Mouse (Mus musculus) heart, postnatal 0 days (tissue): ENCODE results near the gene Pard3.

Source experiments
- CTCF ChIP-seq: IDR thresholded peaks from 2 replicates; pipeline ENCODE4 v1.5.1; 2016; ENCODE audit warnings: antibody characterized with exemption, control low read depth, low read depth
- EP300 ChIP-seq: IDR thresholded peaks from 2 replicates; pipeline ENCODE4 v1.6.1; 2016; ENCODE audit warnings: antibody characterized with exemption, low read depth

DNA sequence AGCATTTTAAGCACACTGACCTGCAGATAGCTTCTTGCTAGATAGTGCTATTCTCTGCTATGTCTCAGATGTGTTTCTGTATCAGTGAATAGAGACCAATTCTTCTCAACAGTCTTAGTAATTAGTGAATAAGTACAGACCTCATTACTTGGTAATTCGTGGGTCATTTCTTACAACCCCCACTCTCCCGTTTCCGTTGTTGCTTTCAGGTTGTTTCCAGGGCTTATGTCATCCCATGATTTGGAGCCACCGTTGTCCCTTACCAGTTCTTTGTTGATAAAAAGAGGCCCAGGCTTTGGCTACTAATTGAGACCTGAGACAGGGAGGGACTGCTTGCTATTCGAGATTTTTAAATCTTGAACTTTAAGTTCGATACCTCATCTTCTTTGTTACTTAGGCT is 129.7 kb downstream of the Pard3 start:
- TF ChIP-seq CTCF (no peak), EP300 (no peak)
